Mouse (Mus musculus) ES-CJ7 (cell line): ENCODE results near the gene Gm43738.

ENCODE experiments used
- DNase-seq: peaks from one replicate; pipeline ENCODE4 v3.0.0; 2011; ENCODE audit warnings: low read depth, low spot score

Gene Gm43738

DNA sequence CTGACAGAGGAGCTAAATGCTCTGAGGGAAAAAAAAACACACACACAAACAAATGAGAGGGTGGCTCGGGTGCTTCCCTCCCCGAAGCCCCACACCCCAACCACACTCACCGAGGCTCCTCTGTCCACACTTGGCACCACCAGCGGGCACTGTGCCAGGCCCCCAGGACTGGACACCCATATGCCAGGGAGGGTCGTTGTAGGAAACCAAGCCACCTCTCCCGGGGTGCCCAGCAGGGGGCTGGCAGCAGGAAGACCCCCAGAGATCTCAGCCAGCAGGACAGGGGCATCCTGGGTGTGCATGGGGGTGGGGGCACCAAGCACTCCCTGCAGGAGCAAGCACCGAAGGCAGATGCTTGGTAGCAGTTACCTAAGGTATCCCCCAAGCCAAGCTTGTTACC lies at the start of gene Gm43738:
Gene Gm43738, minus strand, starts transcription at position 289 of the 400 bp plus-strand sequence.
- DNase-seq: no peak

DNA sequence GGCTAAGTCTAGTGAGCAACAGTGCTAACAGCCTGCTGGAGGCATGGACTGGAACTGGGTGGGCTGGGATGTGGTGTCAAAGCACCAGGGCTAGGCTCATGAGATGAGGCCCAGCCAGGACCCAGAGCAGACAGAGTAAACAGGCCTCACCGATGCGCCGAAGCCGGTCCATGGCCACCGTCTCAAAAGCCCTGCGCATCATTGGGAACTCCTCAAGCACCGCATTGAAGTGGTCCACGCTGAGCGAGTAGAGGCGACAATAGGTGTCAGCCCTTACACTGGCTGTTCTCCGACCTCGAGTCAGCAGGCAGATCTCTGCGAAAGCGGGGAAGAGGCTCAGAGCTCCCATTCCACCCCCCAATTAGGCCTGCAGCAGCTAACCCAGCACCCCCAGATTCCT lies 47.7 kb upstream of the Gm43738 start:
- DNase-seq: no peak

DNA sequence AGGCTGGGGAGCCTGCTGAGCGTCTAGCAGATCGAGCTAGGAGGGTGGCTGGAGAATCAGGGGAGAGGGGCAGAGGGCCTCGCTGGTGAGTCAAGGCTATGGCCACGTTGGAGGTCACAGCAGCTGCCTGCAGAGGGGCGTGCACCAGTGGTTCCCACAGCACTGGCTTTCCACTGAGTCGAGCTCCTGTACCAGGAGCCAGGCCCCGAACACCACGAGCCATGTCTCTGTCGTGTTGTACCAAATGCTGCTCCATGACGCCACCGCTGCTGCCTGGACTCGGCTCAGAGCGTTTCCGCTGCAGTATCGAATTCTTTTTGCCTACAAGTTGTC lies 47.0 kb upstream of the Gm43738 start:
- no peak for DNase-seq

DNA sequence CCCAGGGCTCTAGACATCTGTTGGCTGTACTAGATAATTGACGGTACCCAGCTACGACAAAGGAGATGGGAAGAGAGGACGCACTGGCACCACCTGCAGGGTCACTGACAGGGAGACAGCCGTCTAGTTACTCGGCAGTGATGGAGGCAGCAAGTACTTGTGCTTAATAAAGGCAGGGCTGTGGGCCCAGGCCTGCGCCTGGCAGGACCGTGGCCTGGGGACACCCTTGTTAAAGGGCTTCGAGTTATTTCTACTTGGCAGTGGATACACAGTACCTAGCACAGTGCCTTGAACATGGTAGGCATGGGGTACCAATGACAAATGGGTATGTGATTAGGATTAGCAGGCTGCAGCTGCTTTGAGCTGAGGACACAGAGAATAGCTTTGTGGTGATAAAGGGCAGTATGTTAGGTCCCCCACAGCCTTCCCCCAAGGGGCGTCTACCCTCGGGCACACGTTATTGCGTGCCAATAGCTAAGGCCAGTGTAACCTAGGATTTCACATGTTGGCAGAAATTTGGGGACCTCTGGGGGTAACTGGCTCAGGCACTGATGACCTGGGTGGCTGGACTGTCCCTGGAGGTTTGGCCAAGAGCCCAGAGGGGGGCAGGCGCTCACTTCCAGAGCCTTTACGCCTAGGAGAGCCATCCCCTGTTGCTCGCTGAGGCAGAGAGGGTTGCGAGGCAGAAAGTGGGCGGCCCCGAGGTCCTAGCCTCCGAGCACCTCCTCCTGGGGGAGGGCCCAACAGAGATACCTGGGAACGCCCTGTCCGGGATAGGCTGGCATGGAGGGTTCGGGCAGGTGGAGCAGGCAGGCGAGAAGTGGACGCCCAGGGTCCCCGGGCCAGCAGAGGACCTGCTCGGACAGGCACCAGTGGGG lies 46.4 kb upstream of the Gm43738 start:
- DNase-seq: peak; percentile 45

DNA sequence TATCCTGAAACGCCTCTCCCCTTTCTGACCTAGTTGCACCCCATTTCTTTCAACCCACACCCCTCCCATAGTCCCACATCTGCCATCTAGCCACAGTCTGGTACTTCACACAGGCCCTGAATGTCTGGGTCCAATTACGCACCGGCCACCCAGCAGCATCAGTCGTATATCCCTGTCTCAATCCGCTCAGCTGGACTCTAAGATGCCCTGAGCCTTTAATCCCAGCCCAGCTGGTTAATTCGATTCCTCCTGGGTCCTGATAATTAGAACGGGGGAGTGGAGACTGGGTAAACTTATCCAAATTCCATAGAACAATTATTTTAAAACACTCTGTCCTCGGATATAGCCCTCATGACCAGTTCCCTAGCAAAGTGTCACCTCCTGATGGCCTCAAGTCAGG lies 44.7 kb upstream of the Gm43738 start:
- DNase-seq: no peak

DNA sequence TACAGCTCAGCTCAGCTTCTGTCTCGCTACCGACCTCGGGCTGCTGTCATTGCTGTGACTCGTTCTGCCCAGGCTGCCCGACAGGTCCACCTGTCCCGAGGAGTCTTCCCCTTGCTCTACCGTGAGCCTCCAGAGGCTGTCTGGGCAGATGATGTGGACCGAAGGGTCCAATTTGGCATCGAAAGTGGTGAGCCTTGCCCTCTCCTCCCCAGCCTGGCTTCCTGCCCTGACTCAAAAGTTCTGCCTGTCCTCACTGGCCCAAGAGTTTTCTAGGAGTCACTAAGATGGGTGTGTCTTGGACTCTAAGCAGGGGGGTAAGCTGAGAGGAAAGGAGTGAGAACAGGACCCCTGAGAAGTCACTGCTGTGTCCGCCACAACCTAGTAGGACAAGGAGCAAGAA lies 43.9 kb upstream of the Gm43738 start:
- no peak for DNase-seq

DNA sequence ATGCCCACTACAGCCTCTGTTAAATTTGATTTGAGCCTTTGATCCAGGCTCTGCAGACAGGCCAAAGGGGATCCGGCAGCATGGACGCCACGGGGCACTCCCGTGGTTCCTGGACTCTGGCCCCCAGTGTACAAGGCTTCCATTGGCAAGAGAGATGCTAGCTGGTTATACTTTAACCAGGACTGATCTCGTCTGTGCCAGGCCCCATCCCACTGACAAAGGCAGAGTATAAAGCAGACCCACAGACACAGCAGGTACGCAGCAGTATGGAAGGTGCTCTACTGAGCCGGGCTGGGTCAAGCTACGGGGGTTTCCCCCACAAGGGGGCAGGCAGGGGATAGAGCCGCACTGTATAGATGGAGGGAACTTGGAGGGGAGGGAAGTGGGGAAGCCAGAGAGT lies 35.5 kb upstream of the Gm43738 start:
- peak; percentile 73 for DNase-seq

DNA sequence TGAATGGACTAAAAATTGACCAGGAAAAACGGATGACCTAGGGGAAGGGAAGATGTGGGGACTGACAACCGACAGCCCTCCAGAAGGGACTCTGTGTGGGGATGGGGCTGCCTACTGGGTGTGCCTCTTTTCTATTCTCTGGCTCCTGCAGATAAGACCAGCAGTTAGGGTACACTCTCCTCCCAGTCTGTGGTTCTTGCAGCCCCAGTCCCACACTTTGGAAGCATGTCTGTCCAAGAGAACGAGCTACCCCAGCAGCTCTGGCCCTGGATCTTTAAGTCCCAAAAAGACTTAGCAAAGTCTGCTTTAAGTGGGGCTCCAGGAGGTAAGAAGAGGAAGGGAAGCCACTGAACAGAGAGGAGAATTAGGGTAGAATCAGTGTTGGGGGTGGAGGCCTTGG lies 35.1 kb upstream of the Gm43738 start, which contains the start of gene Pklr:
Gene Pklr, plus strand, starts transcription at position 185 of the 400 bp plus-strand sequence.
- no peak for DNase-seq

DNA sequence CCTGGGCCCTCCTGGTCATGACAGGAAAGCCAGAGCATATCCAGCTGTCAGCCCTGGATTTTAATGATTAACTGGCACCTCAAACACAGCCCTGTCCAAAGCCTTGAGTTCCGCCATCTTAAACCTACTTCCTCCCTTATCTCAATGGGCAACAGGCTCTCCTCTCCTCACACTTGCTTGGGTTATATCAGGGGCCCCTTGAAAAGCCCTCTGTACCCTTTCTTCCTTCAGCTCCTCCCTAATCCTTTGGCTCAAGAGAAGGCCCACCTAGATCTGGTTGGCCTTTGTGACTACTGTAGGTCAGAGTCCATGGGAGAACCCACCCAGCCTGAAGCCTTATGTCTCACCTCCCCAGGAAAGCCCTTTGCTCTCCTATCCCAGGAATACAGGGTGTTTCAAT lies 32.9 kb upstream of the Gm43738 start:
- no peak for DNase-seq

GRCm38 (mm10) chr3:89133063-89133450 lies 32.2 kb upstream of the Gm43738 start:
- no peak for DNase-seq

GRCm38 (mm10) chr3:89132285-89133062 lies 31.6 kb upstream of the Gm43738 start:
- no peak for DNase-seq

DNA sequence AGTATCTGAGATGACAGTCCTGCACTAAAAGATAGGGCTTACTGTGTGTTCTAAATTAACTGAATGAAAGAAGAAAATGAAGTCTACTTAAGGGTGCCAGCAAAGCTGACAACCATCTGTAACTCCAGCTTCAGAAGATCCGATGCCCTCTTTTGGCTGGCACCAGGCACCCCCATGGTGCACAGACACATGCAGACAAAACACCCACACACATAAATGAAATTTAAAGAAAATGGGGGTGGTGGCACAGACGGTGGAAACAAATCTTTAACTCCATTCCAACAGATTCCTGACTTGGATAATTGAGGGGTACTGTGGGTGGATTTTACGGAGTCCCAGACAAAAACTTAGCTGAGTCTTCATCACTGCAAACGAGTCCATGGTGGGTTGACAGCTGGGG lies 30.9 kb upstream of the Gm43738 start:
- no peak for DNase-seq

- DNase-seq: no peak
Observed at GRCm38 (mm10) chr3:89129908-89130307, 29.0 kb upstream of the Gm43738 start.

DNA sequence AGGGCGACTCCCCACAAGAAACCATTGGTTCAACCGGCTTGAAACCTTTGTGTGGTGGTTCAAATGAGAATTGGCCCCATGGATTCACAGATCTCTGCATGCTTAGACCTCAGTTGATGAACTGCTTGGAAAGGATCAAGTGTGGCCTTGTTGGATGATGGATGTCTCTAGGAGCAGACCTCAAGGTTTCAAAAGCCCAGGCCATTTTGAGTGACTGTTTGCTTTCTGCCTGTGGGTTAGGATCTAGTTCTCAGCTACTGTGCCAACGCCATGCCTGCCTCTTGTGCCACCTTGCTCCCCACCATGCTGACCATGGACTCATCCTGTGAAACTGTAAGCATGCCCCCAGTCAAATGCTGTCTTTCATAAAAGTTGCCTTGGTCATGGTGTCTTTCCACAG lies 25.1 kb upstream of the Gm43738 start:
- no peak for DNase-seq

GRCm38 (mm10) chr3:89124241-89124640 lies 23.3 kb upstream of the Gm43738 start:
- DNase-seq: no peak

DNA sequence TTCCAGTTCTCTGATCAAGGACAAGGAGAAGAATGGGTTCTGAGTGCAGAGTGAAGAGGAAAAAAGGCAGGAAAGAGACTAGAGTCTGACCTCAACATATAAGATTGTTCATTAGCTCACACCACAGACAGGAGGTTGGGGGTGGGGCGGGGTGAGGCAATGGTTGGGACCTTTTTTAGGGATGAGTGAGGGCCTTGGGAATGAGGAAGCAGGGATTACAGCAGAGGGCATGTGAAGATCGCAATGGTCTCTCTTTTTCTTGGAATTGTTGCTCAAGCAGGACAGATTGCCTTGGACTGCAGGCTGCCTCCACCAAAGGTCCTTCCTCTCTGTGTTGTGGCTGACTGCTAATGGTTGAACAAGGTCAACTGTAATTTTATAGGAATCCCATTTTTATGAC lies 22.4 kb upstream of the Gm43738 start:
- no peak for DNase-seq

DNA sequence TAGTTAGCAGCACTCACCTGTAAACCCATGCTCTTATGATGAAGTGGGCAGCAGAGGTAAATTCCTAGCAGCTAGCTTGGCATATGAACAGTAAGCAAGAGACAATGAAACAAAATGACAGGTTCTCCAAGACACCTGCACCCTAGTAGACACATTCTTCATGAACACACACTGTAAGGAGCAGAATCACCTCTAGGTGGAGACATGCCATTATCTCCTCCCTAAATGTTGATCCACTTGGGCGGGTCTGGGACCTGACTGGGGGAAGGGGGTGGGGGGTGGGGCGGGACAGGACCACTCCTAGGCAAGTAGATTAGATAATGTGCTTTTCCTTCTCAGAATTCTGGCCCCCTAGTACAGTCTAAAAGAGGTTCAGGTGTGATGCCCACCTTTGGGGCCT lies 14.6 kb upstream of the Gm43738 start:
- peak; percentile 87 for DNase-seq

- DNase-seq: no peak
Observed at GRCm38 (mm10) chr3:89113058-89113457, 12.2 kb upstream of the Gm43738 start.

- DNase-seq: no peak
Observed at GRCm38 (mm10) chr3:89108146-89108545, 7.2 kb upstream of the Gm43738 start.

- DNase-seq: no peak
Observed at GRCm38 (mm10) chr3:89107545-89107944, 6.6 kb upstream of the Gm43738 start.

GRCm38 (mm10) chr3:89106881-89107280 lies 6.0 kb upstream of the Gm43738 start:
- no peak for DNase-seq

GRCm38 (mm10) chr3:89103291-89103595 lies 2.3 kb upstream of the Gm43738 start:
- no peak for DNase-seq
